In the genomic region with DNA sequence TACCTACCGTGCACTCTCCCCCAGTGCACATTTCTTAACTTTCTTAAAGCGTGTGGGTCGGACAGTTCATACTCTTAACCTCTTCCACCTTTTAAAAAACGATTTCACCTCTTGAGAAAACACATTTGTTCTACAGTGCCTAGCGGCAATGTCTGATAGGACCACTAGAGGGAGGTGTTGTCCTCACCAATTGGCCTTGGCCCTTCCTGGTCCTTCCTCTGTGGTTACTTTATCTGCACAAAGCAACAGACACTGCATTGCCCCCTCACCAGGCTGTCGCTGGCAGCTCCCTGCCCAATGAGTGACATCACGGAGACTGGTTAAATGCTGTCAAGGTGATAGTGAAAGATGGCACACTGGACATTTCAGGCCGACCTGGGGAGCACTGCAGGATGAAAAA, we compare ENCODE assay signal across 8 mouse cellular contexts. TPM values are rescaled to one million over a fixed set of nuclear protein-coding genes. Genes with fewer than 3 reads are reported as not detected.
DNase-seq lines count a peak whose midpoint lies in the region; ATAC-seq and TF ChIP-seq lines count a peak whose summit lies in the region.

No protein-coding gene starts in this region.

- ATAC-seq in heart, embryonic 12.5 days (ENCODE audit: insufficient number of reproducible peaks, low FRiP score) = no peak
- ATAC-seq in intestine, postnatal 0 days = no peak
- peak; percentile 75 for ATAC-seq in midbrain, embryonic 15.5 days (replicated peaks)

- no peaks in the 10 kb centered on the region; the same call in 1 of the 2 replicates for H3K9me3 ChIP-seq in heart, embryonic 12.5 days (replicated peaks)
- H3K9me3 ChIP-seq in intestine, postnatal 0 days (ENCODE audit: control insufficient read depth) = no peaks in the 10 kb centered on the region
- no peaks in the 10 kb centered on the region for H3K9me3 ChIP-seq in midbrain, embryonic 15.5 days

- H3K36me3 ChIP-seq in heart, embryonic 12.5 days = no peaks in the 10 kb centered on the region
- H3K36me3 ChIP-seq in intestine, postnatal 0 days (ENCODE audit: control insufficient read depth, insufficient read depth) = no peaks in the 10 kb centered on the region
- H3K36me3 ChIP-seq in midbrain, embryonic 15.5 days (replicated peaks) = no peaks in the 10 kb centered on the region

- H3K4me3 ChIP-seq in heart, embryonic 12.5 days = no peak overlapping the region
- H3K4me3 ChIP-seq in intestine, postnatal 0 days (ENCODE audit: low read depth, low read length) = no peak overlapping the region
- H3K4me3 ChIP-seq in midbrain, embryonic 15.5 days = no peak overlapping the region

- 20% methylated on average over 8 of the region's 8 CpGs for WGBS in heart, embryonic 12.5 days
- 18% methylated on average over 8 of the region's 8 CpGs for WGBS in intestine, postnatal 0 days
- WGBS in midbrain, embryonic 15.5 days = 18% methylated on average over 8 of the region's 8 CpGs

- H3K9ac ChIP-seq in heart, embryonic 12.5 days = no peak overlapping the region
- no peak overlapping the region for H3K9ac ChIP-seq in intestine, postnatal 0 days (ENCODE audit: low read depth, low read length)
- no peak overlapping the region for H3K9ac ChIP-seq in midbrain, embryonic 15.5 days

- DNase-seq in heart, adult 8-10 months (ENCODE audit: low spot score) = peak; percentile 64
- peak; percentile 70 for DNase-seq in cerebellum, adult 8-10 months
- peak; percentile 33 to 72 for DNase-seq in frontal cortex, postnatal 10 days (ENCODE audit: low spot score in 2 of 2)
- peak; percentile 80 for DNase-seq in left cerebral cortex, postnatal 4 days
- peak; percentile 15 for DNase-seq in telencephalon, adult 2 months (ENCODE audit: low read depth, low spot score)

- TF ChIP-seq CTCF in intestine, postnatal 0 days (IDR thresholded peaks at IDR 0.05; ENCODE audit: low read depth) = peak; percentile 92

- H3K27me3 ChIP-seq in heart, embryonic 12.5 days (replicated peaks) = 0 out of 2 replicates have a peak, but pooled peaks cover 3% of the 10 kb centered on the region
- no peaks in the 10 kb centered on the region for H3K27me3 ChIP-seq in intestine, postnatal 0 days (replicated peaks; ENCODE audit: control insufficient read depth, insufficient read depth, low read length)
- no peaks in the 10 kb centered on the region for H3K27me3 ChIP-seq in midbrain, embryonic 15.5 days (replicated peaks)

- H3K4me2 ChIP-seq in heart, embryonic 12.5 days = no peak overlapping the region
- H3K4me2 ChIP-seq in intestine, postnatal 0 days (replicated peaks; ENCODE audit: low read depth) = no peak overlapping the region
- H3K4me2 ChIP-seq in midbrain, embryonic 15.5 days = no peak overlapping the region

- intact Hi-C loops in left cerebral cortex, postnatal 4 days (cut with DNase I) = loop anchor here (10.0 kb wide), 2 partner anchors 141 to 831 kb away; no protein-coding TSS in a partner anchor

- no peaks in the 10 kb centered on the region; the same call in 1 of the 2 replicates for H3K4me1 ChIP-seq in heart, embryonic 12.5 days (replicated peaks)
- H3K4me1 ChIP-seq in intestine, postnatal 0 days (replicated peaks; ENCODE audit: control insufficient read depth, insufficient read depth, low read length) = no peaks in the 10 kb centered on the region
- H3K4me1 ChIP-seq in midbrain, embryonic 15.5 days = no peaks in the 10 kb centered on the region

- H3K27ac ChIP-seq in heart, embryonic 12.5 days (ENCODE audit: poor library complexity, severe bottlenecking) = no peak overlapping the region
- no peak overlapping the region for H3K27ac ChIP-seq in intestine, postnatal 0 days (ENCODE audit: low read depth, low read length)
- H3K27ac ChIP-seq in midbrain, embryonic 15.5 days = no peak overlapping the region

RNA-seq across cellular contexts. Expression of gene Gli2, which starts 40.3 kb away (rescaled TPM):
- total RNA-seq in heart, adult 8-10 months (2022) = 1 to 10 TPM in 2 of 4 experiments, under 1 TPM in 2; 0.80 to 1.5 (median 0.99) TPM
- polyA plus RNA-seq in heart, embryonic 12.5 days (2016; fragmentation: Nextera tagmentation; extraction: Ambion mirVana) = 3.3 and 4.0 TPM in 2 replicates
- 2.1 and 3.8 TPM in 2 replicates for polyA plus RNA-seq in intestine, postnatal 0 days (2015; fragmentation: Nextera tagmentation; extraction: Ambion mirVana)
- total RNA-seq in left cerebral cortex, postnatal 4 days (2021) = 1 to 10 TPM; 2.9 to 3.3 TPM
- polyA plus RNA-seq in midbrain, embryonic 15.5 days (2015; fragmentation: Nextera tagmentation; extraction: Ambion mirVana) = 1.6 and 2.6 TPM in 2 replicates

Comparison
In these comparisons a context has a peak if more than half of its experiments do, and no peak if none do; other contexts are left out.
1. DNase-seq: peak in every context shown above with its lines; median percentile 80 in left cerebral cortex, postnatal 4 days; 70 in cerebellum, adult 8-10 months; 64 in heart, adult 8-10 months; 52 in frontal cortex, postnatal 10 days; 15 in telencephalon, adult 2 months.